Mouse (Mus musculus): ENCODE measurements around the gene Fhit. TPM values are rescaled to one million over a fixed set of nuclear protein-coding genes. Genes with fewer than 3 reads are reported as not detected.

Gene Fhit
- polyA plus RNA-seq, 1 experiment from 2014 or later, result 6.1 TPM

GRCm38 (mm10) chr14:10126536-10126935, 1035.3 kb downstream of the Fhit start:
- no peak overlapping the region for H3K9ac ChIP-seq (ENCODE audit: low read length)
- H3K4me1 ChIP-seq (ENCODE audit: control insufficient read depth in 2 of 2, insufficient read depth in 2 of 2, low read length in 2 of 2), result no peaks in the 10 kb centered on the region
- no peaks in the 10 kb centered on the region for H3K36me3 ChIP-seq (ENCODE audit: control insufficient read depth, insufficient read depth, low read length)
- no peak overlapping the region for H3K27ac ChIP-seq (replicated peaks in 1 of 2; ENCODE audit: control insufficient read depth in 1 of 2, insufficient read depth in 1 of 2, low read depth in 2 of 2, low read length in 2 of 2)
- no peak overlapping the region for H3K4me3 ChIP-seq (ENCODE audit: control insufficient read depth in 1 of 2, insufficient read depth in 1 of 2, low read depth in 1 of 2, low read length in 2 of 2)
- H3K9me3 ChIP-seq (ENCODE audit: control insufficient read depth, low read length), result no peaks in the 10 kb centered on the region
- H3K4me2 ChIP-seq (ENCODE audit: low read length), result no peak overlapping the region
- no peak for ATAC-seq (ENCODE audit: insufficient number of reproducible peaks, insufficient read depth, low FRiP score, low read depth)
- no peaks in the 10 kb centered on the region for H3K27me3 ChIP-seq (ENCODE audit: control insufficient read depth, insufficient read depth, low read length)

GRCm38 (mm10) chr14:10122176-10122575, 1039.7 kb downstream of the Fhit start:
- Histone ChIP-seq H3K36me3 (ENCODE audit: control insufficient read depth, insufficient read depth, low read length) (no peaks in the 10 kb centered on the region), H3K27me3 (ENCODE audit: control insufficient read depth, insufficient read depth, low read length) (no peaks in the 10 kb centered on the region), H3K9me3 (ENCODE audit: control insufficient read depth, low read length) (no peaks in the 10 kb centered on the region), H3K4me2 (ENCODE audit: low read length) (no peak overlapping the region), H3K4me3 (ENCODE audit: control insufficient read depth in 1 of 2, insufficient read depth in 1 of 2, low read depth in 1 of 2, low read length in 2 of 2) (no peak overlapping the region), H3K9ac (ENCODE audit: low read length) (no peak overlapping the region), H3K27ac (replicated peaks in 1 of 2; ENCODE audit: control insufficient read depth in 1 of 2, insufficient read depth in 1 of 2, low read depth in 2 of 2, low read length in 2 of 2) (no peak overlapping the region), H3K4me1 (ENCODE audit: control insufficient read depth in 2 of 2, insufficient read depth in 2 of 2, low read length in 2 of 2) (no peaks in the 10 kb centered on the region)
- no peak for ATAC-seq (ENCODE audit: insufficient number of reproducible peaks, insufficient read depth, low FRiP score, low read depth)
- WGBS, result 81% methylated on average over 4 of the region's 4 CpGs

DNA sequence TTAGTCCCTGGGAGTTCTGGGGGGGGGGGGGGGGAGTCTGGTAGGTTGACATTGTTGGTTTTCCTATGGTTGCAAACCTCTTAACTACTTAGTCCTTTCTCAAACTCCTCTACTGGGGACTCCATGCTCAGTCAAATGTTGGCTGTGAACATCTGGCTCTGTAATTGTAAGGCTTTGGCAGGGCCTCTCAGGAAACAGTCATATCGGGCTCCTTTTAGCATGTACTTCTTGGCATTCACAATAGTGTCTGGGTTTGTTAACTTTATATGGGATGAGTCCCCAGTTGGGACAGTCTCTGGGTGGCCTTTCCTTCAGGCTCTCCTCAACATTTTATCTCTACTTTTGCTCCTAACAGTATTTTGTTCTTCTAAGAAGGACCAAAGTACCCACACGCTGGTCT, 1065.6 kb downstream of the Fhit start:
- no peaks in the 10 kb centered on the region for H3K9me3 ChIP-seq (ENCODE audit: control insufficient read depth, low read length)
- no peaks in the 10 kb centered on the region for H3K4me1 ChIP-seq (ENCODE audit: control insufficient read depth in 2 of 2, insufficient read depth in 2 of 2, low read length in 2 of 2)
- no peaks in the 10 kb centered on the region for H3K36me3 ChIP-seq (ENCODE audit: control insufficient read depth, insufficient read depth, low read length)
- H3K4me3 ChIP-seq (ENCODE audit: control insufficient read depth in 1 of 2, insufficient read depth in 1 of 2, low read depth in 1 of 2, low read length in 2 of 2), result no peak overlapping the region
- H3K9ac ChIP-seq (ENCODE audit: low read length), result no peak overlapping the region
- no peak for ATAC-seq (ENCODE audit: insufficient number of reproducible peaks, insufficient read depth, low FRiP score, low read depth)
- no peak overlapping the region for H3K27ac ChIP-seq (replicated peaks in 1 of 2; ENCODE audit: control insufficient read depth in 1 of 2, insufficient read depth in 1 of 2, low read depth in 2 of 2, low read length in 2 of 2)
- no peak overlapping the region for H3K4me2 ChIP-seq (ENCODE audit: low read length)
- no peaks in the 10 kb centered on the region for H3K27me3 ChIP-seq (ENCODE audit: control insufficient read depth, insufficient read depth, low read length)
- WGBS, result 82% methylated on average over 2 of the region's 2 CpGs

- no peak for ATAC-seq (ENCODE audit: insufficient number of reproducible peaks, insufficient read depth, low FRiP score, low read depth)
- 67% methylated on average over 3 of the region's 3 CpGs for WGBS
Observed at GRCm38 (mm10) chr14:10079062-10079461, 1082.8 kb downstream of the Fhit start.

GRCm38 (mm10) chr14:10049947-10050346, 1111.9 kb downstream of the Fhit start:
- ATAC-seq (ENCODE audit: insufficient number of reproducible peaks, insufficient read depth, low FRiP score, low read depth), result no peak
- no peak overlapping the region for H3K4me2 ChIP-seq (ENCODE audit: low read length)
- no peaks in the 10 kb centered on the region; the same call in 1 of the 2 replicates for H3K9me3 ChIP-seq (ENCODE audit: control insufficient read depth, low read length)
- H3K9ac ChIP-seq (ENCODE audit: low read length), result no peak overlapping the region
- no peak overlapping the region for H3K4me3 ChIP-seq (ENCODE audit: control insufficient read depth in 1 of 2, insufficient read depth in 1 of 2, low read depth in 1 of 2, low read length in 2 of 2)
- no peaks in the 10 kb centered on the region for H3K36me3 ChIP-seq (ENCODE audit: control insufficient read depth, insufficient read depth, low read length)
- WGBS, result 44% methylated on average over 3 of the region's 3 CpGs
- H3K27ac ChIP-seq (replicated peaks in 1 of 2; ENCODE audit: control insufficient read depth in 1 of 2, insufficient read depth in 1 of 2, low read depth in 2 of 2, low read length in 2 of 2), result no peak overlapping the region
- peaks cover 4 to 10% of the 10 kb centered on the region in 2 experiments for H3K4me1 ChIP-seq (ENCODE audit: control insufficient read depth in 2 of 2, insufficient read depth in 2 of 2, low read length in 2 of 2)
- H3K27me3 ChIP-seq (ENCODE audit: control insufficient read depth, insufficient read depth, low read length), result no peaks in the 10 kb centered on the region

More at GRCm38 (mm10) chr14:10079062-10079461, 1082.8 kb downstream of the Fhit start:
- H3K9ac ChIP-seq (ENCODE audit: low read length), result no peak overlapping the region
- H3K4me3 ChIP-seq (ENCODE audit: control insufficient read depth in 1 of 2, insufficient read depth in 1 of 2, low read depth in 1 of 2, low read length in 2 of 2), result no peak overlapping the region
- H3K9me3 ChIP-seq (ENCODE audit: control insufficient read depth, low read length), result no peaks in the 10 kb centered on the region
- no peak overlapping the region for H3K27ac ChIP-seq (replicated peaks in 1 of 2; ENCODE audit: control insufficient read depth in 1 of 2, insufficient read depth in 1 of 2, low read depth in 2 of 2, low read length in 2 of 2)
- H3K27me3 ChIP-seq (ENCODE audit: control insufficient read depth, insufficient read depth, low read length), result no peaks in the 10 kb centered on the region
- H3K4me1 ChIP-seq (ENCODE audit: control insufficient read depth in 2 of 2, insufficient read depth in 2 of 2, low read length in 2 of 2), result no peaks in the 10 kb centered on the region
- H3K36me3 ChIP-seq (ENCODE audit: control insufficient read depth, insufficient read depth, low read length), result no peaks in the 10 kb centered on the region
- H3K4me2 ChIP-seq (ENCODE audit: low read length), result no peak overlapping the region

DNA sequence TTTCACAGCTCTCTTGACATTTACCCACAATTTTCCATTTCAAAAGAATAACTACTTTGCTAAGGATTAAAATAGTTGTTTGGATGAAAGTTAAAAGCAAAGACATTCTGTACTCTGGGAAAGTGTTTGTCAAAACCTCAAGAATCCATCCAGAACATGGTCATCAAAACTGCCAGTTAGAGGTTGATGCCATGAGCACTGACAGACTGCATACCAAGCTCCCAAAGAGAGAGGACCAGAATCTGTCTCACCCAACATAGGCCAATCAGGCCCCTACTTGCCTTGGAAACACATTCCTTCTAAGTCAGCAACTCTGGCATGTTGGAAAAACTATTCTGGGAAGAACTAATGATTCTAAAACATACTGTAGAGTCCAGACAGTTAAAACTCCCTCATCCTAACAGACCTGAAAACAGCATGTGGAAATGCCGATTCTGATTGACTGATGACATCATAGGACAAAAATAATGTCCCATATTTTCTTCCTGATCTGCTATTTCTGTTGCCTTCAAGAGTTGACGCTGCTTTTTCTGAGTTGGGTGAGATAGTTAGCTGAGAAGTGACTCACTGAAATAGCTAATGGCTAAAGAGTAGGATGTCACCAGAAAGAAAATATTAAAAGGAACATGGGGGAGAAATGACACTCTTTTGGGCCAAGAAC, 1114.6 kb downstream of the Fhit start:
- ATAC-seq (ENCODE audit: insufficient number of reproducible peaks, insufficient read depth, low FRiP score, low read depth), result no peak
- 14% methylated on average over 2 of the region's 2 CpGs for WGBS
- peaks cover 4 to 10% of the 10 kb centered on the region in 2 experiments for H3K4me1 ChIP-seq (ENCODE audit: control insufficient read depth in 2 of 2, insufficient read depth in 2 of 2, low read length in 2 of 2)

DNA sequence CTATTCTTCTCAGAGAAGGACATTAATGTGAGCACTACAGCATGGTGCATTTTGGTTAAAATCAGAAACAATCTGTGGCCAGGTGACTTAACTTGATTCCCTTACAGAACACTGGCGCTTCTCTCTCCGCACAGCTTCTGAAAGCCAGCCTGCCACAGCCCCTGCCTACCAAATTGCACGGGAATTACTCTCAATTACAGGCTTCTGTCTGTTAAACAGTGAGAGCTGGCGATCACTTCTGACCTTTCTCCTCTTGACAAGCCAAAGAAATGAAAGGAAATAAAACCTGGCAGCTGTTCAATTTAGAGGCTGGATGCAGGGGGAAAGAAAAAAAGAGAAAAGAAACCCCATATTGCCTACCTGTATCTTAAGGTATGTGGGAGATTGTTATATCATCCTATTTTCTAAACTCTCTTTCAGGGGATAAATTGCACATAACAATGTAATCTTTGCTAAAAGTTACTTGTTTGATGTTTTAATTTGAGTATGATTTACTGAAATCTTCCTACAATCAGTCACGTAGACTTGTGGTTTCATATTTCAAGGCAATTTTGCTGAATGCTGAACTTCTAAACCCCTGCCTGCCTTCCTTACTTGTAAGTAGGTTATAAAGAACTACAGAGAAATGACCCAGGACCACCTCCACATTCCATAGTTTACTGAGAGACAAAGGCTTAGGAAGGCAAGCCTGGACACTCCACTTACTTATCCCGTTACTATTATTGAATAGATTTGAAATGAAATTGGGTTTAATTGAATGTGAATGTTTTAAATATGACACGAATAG, 1115.3 kb downstream of the Fhit start:
- no peak overlapping the region for H3K4me3 ChIP-seq (ENCODE audit: control insufficient read depth in 1 of 2, insufficient read depth in 1 of 2, low read depth in 1 of 2, low read length in 2 of 2)
- WGBS, result 52% methylated on average over 7 of the region's 7 CpGs
- no peak for ATAC-seq (ENCODE audit: insufficient number of reproducible peaks, insufficient read depth, low FRiP score, low read depth)

More for the DNA sequence above, 1114.6 kb downstream of the Fhit start:
- no peak overlapping the region; a peak in 2 of 4 replicates for H3K27ac ChIP-seq (replicated peaks in 1 of 2; ENCODE audit: control insufficient read depth in 1 of 2, insufficient read depth in 1 of 2, low read depth in 2 of 2, low read length in 2 of 2)
- no peaks in the 10 kb centered on the region; the same call in 1 of the 2 replicates for H3K9me3 ChIP-seq (ENCODE audit: control insufficient read depth, low read length)
- no peaks in the 10 kb centered on the region for H3K27me3 ChIP-seq (ENCODE audit: control insufficient read depth, insufficient read depth, low read length)
- no peak overlapping the region for H3K4me3 ChIP-seq (ENCODE audit: control insufficient read depth in 1 of 2, insufficient read depth in 1 of 2, low read depth in 1 of 2, low read length in 2 of 2)
- H3K9ac ChIP-seq (ENCODE audit: low read length), result no peak overlapping the region
- H3K36me3 ChIP-seq (ENCODE audit: control insufficient read depth, insufficient read depth, low read length), result no peaks in the 10 kb centered on the region
- H3K4me2 ChIP-seq (ENCODE audit: low read length), result no peak overlapping the region

More for the DNA sequence above, 1115.3 kb downstream of the Fhit start:
- Histone ChIP-seq H3K9me3 (ENCODE audit: control insufficient read depth, low read length) (no peaks in the 10 kb centered on the region; the same call in 1 of the 2 replicates), H3K4me1 (ENCODE audit: control insufficient read depth in 2 of 2, insufficient read depth in 2 of 2, low read length in 2 of 2) (peaks cover 4 to 10% of the 10 kb centered on the region in 2 experiments), H3K27ac (replicated peaks in 1 of 2; ENCODE audit: control insufficient read depth in 1 of 2, insufficient read depth in 1 of 2, low read depth in 2 of 2, low read length in 2 of 2) (no peak overlapping the region), H3K4me2 (ENCODE audit: low read length) (no peak overlapping the region), H3K27me3 (ENCODE audit: control insufficient read depth, insufficient read depth, low read length) (no peaks in the 10 kb centered on the region), H3K36me3 (ENCODE audit: control insufficient read depth, insufficient read depth, low read length) (no peaks in the 10 kb centered on the region), H3K9ac (ENCODE audit: low read length) (no peak overlapping the region)
